Mouse (Mus musculus) adrenal gland, postnatal 14 days (tissue): ENCODE results near the gene Lpp. TPM values are rescaled to one million over a fixed set of nuclear protein-coding genes. Genes with fewer than 3 reads are reported as not detected.

Experiments
- DNase-seq: peaks from one replicate; pipeline ENCODE4 v3.0.0; 2021; ENCODE audit warnings: mixed read lengths
- total RNA-seq: library from RNA; stranded (reverse); gene quantifications from 2 replicates; pipeline ENCODE4 v1.2.3, GENCODE M21; 2021

The Lpp gene
- total RNA-seq, 1 experiment from 2014 or later: 61.6 TPM

DNA sequence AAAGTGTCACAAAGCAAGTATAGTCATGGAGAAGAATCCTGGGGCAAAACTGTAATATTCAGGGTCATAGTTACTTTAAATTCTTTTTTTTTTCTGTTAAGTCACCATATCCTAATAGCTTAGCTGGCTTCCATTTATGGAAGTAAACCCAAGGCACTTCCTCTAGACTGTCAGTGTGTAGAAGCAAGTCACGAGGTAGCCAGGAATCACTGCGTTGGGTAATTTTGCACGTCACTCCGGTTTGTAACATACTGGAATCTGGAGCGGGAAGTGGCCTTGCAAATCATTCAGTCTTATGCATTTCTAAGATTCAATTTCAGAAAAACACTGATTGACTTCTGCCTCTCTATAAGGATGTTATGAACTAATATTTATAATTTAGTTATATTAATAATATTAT, 232.3 kb downstream of the Lpp start:
- DNase-seq: no peak

DNA sequence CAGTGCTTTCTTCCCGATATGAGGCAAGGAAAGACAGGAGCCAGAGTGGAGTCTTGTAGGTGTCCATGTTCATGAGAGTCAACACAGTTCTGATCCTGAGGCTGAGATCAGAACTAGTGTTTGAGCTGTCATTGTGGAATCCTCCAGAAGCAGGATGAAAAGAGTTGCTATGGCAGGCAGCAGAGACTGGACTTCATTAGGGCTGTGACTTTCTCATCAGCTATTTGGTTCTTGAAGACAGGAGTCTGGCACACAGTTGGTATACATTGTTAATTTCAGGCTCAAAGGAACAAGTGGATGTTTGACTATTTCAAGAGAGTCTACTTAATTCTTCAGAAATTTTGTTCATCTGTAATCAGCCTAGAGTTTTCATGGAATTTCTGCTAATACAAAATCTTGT, 235.5 kb downstream of the Lpp start:
- DNase-seq: no peak

DNA sequence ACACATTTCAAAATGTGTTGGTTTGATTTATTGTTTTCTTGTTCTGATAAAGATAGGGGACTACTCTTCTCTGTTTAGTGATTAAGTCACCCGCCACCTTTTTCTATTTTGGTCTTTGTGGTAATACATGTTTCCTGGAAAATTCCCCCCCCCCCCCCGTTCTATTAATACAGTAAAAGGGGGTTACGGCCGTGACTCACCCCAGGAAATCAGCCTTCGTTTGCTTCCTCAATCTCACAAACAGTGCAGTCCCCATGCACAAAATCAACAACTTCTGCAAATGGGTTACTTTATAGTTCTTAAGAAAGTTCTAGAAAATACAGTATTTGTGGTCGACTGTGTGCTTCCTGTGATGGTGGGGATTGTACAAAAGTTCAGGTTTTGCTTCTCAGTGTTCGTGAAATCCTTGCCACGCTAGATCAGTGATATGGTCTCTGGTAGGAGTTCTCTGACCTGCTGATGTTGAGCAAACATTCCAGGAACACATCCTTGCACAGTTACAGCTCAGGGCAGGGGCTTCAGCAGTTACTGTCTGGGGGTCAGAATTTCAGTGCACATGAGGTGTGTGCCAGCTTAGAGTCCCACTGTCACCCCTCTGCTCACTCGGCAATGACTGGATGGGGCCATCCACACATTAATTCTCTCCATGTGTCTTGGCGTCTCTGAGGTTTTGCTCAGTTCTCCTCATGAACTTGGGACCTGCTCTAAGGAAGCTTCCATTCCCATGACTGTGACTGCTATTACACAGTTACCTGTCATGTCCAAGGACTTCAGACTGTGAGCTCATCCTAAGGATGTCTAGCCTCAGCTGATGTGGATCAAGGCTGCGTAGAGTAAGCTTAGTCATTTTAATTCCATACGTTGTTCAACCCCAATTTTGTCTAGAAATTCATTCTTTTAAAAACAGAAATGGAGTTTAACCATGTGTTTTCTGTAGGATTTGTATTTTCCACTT, 236.2 kb downstream of the Lpp start:
- no peak for DNase-seq

DNA sequence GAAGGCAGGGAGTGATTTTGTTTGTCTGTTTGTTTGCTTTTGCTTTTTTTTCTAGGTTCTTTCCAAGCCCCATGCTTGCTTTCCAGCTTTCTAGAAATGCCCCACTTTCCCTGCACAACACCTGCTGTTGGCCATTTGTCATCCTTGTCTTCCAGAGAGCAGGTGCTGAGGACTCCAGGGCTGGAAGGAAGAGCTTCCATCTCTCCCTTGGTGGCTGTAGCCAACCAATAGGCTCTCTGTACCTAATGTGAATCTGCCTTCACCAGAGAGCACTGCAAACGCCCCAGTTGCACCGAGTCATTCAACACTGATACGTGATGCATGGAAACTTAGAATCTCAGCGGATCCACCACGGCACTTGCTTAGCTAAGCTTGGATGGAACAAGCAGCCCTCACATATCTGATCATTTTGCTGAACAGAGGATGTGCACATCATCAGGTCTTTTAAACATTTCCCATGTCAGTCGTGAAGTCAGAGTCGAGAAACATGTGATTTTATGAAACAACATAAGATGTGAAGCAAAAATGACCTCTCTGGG, 242.1 kb downstream of the Lpp start:
- DNase-seq: no peak

DNA sequence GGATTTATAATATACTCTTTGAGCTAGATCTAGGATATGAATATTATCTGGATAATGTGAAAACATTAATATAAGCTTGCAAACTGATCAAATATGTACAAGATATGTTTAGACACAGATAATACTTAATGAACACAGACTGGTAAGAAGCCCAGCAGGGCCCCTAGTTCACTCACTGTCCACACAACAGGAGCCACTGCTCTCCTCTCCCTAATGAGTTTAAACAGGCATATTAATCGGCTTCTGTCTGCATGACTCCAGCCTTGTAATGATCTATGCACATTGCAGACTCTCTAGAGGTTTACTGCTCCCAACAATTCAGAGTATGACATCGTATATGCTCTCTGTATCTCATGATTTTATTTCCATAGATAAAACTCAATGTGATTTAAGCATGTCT, 243.6 kb downstream of the Lpp start:
- no peak for DNase-seq

DNA sequence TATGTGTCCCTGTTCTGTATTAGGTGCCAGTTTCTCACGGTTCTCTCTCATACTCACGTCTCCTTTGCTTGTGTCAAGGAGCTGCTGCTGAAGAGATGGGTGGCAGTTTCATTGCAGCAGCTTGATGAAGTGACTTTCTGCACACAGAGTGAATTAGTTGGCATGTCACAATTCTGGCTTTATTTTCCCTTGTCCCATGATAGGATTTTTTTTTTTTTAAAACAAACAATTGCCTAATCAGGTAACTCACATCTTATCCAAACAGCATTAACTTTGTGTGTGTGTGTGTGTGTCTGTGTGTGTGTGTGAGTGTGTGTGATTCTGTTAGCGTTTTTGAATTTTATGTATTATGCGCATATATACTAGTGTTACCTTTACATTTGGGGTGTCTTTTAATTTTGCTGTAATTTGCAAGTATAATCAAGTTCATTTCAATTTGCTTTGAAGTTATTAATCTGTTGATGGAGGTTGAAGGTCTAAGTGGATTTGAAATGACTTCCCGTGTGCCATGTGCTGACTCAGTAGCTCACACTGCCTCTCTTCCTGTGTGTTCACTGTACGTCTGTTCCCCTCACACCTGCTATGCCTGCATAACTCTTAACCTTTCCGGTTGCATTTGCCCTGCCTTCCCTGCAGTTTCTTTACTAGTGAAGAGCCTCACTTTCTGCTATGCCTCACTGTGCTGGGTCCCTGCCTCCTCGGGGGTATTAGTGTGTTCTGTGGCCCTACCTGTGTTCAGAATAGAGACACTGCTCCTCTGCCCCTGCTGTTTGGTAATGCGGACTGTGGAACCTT, 247.9 kb downstream of the Lpp start:
- DNase-seq: no peak

DNA sequence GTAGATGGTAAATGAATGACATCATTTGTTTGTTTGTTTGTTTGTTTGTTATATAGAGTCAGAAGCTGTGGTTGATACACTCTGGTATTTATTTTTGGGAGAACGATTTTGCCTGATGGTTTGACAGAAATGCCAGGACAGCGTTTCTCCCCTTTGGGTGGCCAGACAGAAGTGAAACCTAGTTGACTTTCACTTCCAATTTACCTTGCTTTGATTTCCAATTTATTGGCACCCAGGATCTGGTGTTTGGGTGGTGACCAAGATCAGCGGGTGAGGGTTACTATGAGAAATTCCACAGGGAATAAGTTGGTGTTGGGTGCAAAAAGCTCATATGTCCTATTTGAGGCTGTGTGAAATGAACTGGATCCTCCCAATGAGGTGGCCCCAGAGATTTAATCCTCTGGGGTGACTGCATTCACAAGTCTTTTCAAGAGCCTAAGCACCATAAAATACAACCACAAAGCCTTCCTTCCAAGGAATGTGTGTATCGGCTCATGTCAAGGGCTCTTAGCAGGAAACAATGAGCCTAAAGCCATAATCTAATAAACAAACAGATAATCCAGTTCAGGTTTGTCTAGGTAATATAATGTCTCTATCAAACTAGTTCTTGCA, 249.8 kb downstream of the Lpp start:
- no peak for DNase-seq

DNA sequence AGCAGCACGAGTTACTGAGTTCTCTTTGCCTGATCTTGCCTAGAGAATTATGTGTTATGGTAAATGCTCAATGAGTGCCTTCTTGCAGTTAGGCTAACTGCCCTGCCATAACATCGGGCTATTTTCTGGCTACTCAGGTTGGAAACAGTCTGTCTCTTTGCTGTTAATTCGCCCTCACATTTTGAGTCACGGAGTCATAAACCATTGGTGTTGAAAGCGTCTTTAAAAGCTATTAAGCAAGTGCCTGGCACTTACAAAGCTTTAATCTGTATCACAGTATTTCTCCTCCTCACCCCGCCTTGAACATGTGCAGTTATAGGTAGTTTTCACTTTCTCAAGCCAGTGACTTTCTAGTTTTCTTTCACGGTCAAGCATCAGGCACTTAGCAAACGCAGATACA, 250.8 kb downstream of the Lpp start:
- DNase-seq: no peak

DNA sequence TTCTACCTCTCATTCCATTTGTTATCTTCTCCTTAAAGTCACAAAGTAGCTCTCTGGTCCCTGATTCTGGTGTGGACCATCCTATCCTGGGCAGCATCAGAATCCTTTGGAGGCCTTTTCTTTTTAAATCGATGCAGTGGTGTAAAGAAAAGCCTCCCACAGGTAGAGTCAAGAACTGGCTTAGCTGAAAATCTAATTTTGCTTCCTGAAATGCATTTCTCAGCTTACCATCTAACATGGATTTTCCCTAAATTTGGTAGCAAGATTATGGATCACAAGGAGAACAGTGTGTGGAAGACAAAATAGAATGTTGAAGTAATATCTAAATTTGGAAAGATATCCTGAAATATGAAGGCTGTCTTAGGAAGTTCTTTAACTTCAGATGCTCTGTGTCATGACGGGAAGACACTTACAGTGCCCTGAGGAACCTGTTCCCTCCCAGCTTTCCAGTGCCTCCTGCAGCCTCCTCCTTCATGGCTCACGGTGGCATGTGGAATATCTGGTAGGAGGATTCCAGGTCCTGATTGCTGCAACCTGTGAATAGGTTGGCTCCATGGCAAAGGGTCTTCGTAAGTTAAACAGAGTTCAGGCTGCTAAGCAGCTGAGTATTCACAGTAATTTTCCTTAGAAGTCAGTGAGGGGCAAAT, 251.6 kb downstream of the Lpp start:
- DNase-seq: no peak

DNA sequence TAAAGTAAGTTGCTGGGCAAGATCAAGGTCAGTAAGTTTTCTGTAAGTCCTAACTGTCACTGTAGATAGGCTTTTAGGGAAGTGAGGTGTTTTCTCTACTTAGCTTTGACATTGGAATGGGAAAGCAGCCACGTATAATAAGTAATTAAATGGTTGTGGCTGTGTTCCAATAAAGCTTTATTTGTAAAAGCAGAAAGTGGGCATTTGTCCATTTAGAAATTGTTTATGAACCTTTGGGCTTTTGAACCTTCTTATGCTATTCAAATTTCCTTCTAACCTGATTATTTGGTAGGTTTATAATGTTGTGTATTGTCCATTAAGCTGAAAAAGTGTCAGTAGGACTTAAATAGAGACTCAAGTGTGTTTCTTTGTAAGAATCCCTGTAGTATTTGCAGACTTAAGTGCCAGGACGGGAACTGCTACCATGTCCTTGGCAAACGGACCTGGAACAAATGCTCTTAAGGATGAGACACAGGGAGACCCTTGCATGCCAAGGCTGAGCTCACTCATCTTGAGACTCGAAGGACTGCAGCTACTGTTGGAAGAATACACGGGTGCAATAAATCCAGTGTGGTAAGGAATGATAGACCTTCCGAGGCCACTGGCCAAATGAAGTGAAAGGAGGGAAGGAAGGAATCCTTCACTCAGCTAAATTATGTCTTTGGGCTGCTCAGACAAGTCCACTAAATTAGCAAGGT, 252.7 kb downstream of the Lpp start:
- peak; percentile 23 for DNase-seq

DNA sequence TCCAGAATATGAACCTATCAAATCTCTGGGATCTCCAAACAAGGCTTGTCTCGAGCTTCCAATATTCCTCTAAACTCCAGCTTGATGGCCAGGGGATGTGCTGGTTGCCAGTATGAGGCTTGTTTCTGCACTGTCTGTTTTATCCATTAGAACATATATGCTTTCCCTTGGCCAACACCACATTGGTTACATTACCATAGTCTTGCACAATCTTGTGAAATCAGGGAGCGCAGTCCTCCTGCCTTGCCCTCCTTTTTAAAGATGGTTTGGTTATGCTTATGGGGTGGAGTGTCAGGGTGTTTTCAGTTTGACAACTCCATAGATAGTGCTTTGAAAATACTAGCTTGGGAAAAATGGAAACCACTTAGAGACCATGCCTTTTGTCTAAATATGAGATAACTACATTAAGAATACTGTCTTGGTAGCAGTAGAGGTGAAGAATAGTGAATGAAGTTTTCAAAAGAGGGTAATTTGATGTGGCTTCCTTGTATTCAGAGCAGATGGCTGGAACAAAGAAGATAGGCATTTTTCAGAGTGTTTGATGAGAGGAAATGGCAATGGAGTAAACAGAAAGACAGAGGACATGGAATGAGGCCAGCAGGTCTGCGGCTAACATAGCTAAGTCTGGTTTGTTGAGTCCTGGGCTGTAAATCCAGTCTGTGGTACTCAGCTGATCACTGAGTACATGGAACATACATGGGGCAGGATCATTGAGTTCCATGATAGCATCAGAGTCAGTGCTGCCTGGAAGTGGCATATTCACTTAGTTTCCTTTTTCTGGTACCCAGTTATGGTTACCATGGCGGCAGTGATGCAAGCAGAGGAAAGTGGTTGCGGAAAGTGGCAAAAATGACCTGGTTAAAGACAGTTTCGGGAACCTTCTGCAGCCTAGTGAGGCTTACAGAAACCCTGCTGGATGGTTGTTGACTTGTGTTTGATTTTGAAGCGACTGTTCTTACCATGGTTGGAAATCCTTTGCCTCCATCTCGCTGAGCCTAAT, 258.6 kb downstream of the Lpp start:
- DNase-seq: no peak

DNA sequence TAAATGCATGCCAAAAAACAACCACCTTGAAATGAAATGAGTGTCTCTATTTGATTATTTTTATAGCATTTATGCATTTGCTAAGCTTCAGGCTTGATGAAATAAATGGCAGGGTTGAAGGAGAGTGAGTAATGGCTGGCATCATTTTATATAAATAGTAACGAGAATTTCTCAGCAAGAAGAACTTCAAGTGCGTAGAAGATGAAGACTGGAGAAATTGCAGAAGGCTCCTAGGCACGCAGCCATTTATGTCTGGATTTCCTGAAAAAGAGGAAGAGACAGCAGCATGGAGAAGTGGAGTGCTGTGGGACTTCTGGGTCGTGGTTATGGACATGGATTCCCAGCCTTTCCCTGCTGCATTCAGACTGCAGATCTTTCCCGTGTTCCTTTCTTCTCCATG, 259.7 kb downstream of the Lpp start:
- no peak for DNase-seq

DNA sequence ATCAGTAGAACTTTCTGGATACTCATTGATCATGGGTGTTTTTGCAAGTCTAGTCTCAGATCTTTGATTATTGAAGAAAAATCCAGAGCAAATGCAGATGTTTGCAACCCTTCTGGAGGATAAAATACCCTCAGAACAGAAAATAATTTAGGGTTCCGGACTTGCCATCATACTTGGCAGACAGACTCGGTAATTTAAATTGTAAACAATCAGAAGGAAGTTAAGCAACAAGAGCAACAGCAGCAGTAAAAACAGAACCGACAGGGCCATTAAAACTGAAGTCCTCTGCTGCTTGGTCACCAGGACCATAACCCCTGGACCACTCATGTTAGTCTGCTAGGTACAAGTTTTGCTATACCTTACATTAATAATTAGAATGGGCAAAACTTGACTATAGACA, 261.8 kb downstream of the Lpp start:
- DNase-seq: no peak

DNA sequence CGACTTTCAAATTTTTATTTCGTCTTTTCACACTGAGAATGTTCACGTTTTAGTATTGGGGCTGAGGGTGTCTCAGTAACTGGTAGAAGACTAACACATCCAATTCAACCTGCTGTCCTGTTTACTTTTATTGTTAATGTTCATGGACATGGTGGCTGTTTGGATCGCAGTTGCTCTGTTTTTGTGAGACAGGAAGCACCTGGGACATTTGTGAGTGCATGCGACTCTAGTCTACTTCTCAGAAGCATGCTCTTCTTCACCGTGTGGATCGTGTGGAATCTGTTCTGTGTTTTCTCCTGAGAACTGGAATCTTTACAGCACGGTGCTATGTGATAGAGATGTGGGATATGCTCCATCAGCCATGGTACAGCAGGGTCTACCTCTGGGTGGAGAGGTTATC, 262.7 kb downstream of the Lpp start:
- no peak for DNase-seq

DNA sequence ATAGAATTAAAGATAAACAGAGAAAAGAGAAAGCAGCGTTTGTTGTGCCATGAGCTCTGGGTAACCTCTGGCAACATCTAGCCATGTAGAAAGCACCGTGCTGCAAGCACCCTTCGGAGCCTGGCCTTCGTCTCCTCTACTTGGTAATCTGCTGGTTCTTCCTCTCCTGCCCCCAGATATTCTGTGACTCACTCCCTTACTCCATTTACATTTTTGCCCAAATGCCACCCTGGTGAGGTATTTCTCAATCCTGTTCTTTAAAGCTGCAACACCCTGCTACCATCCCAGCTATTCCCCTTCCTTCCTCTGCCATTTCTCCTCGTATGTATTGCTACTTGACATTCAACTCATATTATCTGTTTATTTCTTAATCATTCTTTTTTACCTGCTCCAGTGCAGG, 263.4 kb downstream of the Lpp start:
- DNase-seq: no peak

DNA sequence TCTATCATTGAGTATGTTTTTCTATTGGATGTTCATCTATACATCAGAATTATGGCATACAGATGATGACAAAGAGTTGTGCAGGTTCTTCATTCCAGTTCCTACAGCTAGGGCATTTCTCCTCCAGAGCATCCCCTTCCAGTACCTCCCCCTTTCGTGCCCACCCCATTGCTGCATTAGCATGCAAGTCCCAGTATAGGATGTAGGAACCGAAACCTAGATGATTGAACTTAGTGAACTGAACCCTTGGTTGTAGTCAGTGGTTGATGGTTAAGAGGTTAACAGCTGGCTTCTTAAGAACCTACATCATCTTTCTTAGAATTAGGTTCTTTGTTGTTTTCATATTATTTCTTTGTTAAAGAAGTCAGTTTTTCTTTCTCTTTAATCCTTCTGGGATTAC, 265.7 kb downstream of the Lpp start:
- no peak for DNase-seq

DNA sequence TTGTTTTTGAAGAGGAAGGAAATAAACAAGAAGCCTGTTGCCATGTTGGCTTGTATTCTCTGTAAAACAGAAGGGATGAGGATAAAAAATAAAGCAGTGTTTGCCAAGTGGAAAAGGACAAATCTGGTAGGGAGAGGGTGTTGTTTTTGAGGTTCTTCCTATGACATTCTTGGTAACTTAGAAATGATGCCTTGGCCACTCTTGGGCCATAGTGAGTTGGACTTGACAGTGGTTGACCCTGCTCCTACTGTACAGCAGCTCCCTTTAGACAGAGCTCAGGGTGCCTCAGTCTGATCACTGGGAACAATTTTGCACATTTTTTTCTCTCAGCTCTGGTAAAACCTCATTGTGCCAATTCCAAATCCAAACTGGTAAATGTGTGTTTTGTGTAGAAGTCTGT, 270.8 kb downstream of the Lpp start:
- DNase-seq: no peak

DNA sequence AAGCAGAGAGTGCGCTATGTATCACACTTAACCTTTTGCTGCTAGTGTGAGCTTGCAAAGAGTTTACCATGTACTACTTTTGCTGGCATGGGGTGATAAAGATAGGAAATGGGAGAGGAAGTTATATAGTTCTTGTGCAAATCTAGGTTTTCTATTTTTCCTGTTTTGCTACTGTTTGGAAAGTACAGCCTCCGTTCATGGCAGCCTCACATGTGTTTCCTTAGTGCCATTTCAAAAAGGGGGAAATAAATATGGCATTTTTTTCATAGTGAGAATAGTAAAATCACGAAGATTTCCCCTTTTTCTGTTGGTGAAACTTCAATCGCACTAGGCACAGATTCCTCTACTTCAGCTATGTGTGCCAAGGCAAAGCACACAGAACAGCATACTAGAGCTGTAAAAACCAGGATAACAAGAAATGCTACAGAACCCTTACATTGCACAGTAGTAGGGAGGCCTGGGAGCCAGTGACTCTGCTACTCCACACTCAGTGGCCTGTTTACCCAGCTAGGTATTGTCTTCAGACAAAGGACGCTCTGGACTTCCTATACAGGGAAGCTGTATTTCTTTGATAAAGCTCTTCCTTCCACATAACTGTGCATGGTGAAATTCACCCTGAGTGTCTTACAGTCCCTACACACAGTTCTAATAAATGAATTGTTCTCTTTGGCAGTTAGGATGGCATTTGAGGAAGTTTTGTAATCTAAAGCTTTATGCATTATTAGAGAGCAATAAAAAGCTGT, 276.6 kb downstream of the Lpp start:
- DNase-seq: no peak

DNA sequence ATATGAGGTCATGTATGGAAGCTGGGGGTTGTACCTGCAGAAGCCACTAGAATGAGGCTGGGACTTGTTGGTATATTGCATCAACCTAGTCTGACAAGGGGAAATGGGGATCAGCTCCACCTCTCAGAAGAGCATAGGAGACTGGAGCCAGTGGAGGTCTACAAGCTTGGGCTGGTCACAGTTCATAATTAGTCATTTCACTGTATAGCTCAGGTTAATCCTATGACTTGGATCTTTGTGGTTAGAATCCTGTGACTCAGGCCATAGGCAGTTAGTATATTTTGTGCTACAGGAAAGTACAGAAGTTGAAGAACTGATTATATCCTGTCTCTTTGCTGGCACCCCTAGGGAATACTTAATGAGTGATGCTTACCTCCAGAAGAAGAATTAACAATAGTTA, 285.6 kb downstream of the Lpp start:
- DNase-seq: no peak

DNA sequence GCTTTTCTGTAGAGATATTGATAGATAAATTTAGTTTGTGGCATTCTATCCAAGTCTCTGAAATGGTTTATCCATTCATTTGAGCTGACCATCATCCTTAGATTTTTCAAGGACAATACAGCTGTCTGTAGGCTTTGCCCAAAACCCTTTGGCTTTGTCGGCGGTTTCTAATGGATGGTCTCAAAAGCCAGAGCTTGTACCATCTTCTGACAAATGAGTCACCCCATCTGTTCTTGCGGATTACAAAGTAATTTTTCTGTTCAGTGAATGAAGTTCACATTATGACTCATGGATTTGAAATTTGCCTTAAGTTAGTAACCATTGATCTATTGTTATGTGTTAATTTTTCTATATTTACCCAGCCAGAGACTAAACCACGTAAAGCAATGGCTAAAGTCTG, 301.8 kb downstream of the Lpp start:
- DNase-seq: no peak
